Mouse (Mus musculus) gastrocnemius, postnatal 25 days (tissue): ENCODE data around the gene Chat. TPM values are rescaled to one million over a fixed set of nuclear protein-coding genes. Genes with fewer than 3 reads are reported as not detected.
"Not testable (repeated sequence)": the region's sequence is repeated elsewhere in the genome, so short reads cannot be mapped to it uniquely, and the experiment has no call there.

Source experiments
- DNase-seq: peaks from one replicate; pipeline ENCODE4 v3.0.0; 2022
- total RNA-seq, 2 experiments: library from RNA; stranded (reverse); gene quantifications; 1 replicate in 1 of 2; 2 replicates in 1 of 2; pipeline ENCODE4 v1.2.3; 2021

Gene Chat
- total RNA-seq, 2 experiments from 2014 or later = not detected

DNA sequence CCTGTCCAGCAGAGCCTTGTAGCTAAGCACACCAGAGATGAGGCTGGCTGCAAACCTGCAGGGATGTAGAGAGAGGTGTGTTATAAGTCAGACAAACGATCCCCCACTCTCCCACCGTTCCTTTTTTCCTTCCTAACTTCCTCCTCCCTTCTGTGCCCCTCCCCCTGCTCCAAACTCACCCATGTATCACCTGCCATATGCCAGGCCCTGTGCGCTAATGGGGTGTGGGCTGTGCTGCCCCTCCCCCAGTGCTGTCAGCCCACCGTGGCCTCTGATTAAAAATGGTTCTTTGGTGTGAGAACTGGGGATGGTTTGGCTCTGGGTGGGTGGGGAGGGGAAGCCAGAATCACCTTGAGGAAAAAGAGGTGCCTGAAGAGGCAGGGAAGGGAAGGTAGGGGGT is 13.2 kb downstream of the Chat start:
- no peak for DNase-seq

DNA sequence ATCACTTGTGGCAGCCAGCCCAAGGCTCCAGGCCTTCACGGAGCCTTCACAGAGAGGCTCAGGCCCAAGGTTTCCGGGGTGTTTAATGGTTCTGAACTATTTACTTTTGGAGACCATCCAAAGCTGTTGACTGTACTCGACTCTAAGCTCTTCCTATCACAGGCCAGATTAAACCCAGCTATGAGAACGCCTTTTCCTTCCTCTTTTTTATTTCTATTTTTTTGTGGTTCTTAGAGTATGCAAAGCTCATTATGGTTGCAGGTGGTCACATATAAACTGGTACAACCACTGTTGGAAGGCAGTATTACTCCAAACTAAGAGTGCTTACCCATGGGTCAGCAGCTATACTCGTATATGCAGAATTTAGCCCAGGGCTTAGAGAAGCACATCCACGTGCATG is 18.8 kb downstream of the Chat start:
- no peak for DNase-seq

DNA sequence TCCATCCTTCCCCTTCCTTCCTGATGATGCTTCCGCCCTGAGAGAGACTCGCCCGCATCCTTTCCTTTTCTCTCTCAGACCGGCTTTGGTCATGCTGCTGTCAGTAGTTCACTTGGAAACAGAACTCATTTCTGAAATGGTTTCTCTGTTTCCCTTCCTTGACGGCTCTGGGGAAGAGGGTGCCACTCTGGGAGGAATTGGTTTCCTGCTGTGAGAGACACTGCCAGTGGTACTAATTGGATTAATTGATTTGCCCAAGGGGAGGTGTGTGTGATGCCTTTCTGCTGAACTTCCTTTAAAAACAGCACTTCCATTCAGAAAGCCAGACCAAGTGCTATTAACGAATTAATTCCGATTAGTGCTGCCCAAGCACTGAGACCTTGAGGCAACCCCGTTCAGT is 22.3 kb downstream of the Chat start:
- DNase-seq = no peak

DNA sequence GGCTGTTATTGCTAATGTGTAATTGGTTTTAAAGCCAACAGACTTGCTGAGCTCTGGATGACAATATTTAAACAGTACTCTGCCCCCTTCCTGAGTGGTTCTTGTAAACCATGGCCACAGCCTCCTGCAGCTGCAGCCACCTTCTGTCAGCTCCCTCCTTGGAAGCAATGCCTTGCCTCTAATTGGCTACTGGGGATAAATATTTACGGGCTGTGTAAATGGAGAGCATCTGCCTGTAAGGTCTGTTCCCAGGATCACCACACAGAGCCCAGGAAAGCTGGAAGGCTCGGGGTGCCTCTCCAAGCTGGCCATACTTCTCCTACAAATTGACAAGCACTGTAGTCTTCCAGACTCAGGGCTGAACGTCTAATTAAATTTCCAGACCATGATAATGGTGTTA is 26.0 kb downstream of the Chat start:
- DNase-seq = no peak

DNA sequence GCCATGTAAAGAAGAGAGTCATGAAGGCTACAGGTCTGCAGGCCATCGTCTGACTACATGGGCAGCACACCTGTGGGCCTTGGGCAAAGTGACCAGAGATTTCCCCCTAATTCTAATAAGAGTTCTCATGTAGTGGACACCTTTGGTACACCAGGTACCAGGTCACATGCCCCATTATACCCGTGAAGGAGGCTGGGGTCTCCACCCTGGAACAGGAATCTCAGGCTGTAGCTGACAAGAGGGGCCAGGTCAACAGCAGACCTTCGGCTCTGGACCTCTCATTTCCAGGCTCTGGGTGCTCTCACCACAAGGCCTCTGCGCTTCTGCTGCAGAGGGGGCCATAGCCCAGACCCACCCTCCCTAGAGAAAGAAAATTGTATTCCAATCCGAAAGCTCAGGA is 26.5 kb downstream of the Chat start:
- DNase-seq = no peak

DNA sequence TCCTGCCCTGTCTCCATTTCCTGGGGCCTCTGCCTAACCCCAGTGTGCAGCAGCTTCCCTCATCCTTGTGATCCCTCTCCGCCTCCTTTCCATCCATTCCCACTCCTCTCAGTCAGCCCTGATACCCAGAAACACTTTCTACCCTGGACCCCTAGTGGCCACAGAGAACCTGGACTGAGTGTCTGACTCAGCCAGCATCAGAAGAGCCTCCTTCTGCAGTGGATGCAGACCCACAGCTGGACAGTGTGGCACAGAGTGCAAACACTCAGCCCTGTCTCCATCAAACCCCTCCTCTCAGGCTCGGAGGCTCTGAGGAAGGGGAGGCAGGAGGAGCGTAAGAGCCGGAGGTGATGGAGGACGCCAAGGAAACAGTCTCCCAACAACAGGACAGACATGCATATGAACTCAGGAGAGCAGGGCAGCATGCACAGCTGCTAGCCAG is 28.4 kb downstream of the Chat start:
- DNase-seq = no peak

DNA sequence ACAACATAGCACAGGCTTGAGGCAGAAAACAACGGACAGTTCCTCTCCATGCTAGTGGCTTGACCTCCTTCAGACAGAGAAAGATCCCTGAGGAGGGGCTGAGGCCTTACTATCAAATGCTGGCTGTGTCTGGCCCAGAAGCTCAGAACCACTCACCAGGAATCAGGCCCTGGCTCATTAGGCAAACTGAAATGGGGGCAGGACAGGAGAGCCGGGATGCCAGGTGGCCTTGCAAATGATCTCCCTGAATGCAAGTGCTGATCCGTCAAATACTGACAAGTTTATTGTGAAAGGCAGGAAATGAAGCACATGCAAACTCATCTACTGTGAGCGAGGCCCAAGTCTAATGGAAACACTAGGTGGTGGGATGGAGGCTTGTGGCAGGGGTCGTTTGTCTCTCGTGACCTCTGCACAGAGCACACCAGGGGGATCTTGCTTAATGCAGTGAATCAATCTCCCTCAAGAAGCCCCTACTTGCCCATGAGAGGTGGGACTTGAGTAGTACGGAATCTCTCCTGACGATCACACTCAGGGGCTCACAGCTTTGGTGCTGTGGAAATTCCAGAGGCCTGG is 36.7 kb downstream of the Chat start:
- no peak for DNase-seq

DNA sequence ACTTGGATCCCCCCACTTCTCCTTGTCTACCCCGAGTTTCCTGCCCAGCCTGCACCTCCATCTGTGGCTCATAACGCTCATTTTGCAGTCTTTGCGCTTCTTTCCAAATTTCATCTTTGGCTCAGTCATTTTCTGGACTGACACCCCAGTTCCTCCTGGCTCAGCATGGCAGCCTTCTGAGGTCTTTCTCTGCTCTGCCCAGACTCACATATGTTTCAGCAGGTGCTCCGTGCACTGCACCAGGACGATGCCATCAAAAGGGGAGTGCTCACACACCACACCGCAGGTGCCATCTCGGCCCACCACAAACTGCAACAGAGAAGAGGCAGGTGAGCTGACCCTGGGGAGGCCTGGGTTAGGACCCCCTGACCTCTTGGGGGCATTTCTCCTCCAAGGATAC is 41.8 kb downstream of the Chat start:
- no peak for DNase-seq

DNA sequence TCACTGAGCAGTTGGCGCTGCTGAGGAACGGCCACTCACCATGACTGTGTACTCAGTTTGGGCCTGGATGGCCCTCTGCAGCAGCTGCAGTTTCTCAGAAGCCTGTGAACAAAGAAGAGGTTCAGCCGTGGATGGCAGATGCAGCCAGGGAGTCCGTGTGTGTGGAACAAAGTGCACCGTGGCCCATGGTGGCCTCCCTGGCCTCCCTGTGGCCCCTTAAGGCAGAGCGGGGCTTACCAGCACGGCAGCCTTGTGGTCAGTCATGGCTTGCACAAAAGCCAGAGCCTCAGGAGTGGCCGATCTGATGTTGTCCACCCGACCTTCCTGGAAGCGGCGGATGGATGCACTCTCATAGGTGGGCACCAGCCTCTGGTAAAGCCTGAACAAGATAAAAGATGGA is 47.0 kb downstream of the Chat start:
- no peak for DNase-seq

DNA sequence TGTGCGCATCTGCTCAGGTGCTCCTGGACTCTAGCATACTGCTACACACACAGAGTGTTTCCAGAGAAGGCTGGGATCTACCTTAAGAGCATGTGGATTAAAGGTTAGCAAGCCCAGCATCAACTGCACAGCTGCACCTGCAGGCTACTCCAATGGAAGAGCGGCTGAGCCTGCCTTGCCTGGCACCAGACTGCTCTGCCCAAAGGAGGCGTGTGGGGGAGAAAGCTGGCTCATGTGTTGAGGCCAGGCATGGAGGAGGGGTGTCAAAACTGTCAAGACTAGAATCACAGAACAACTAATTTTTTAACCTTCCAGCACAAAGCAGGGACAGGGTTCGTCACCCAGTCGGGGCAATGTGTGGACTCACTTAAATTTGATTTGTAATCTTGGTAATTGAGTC is 53.7 kb downstream of the Chat start:
- no peak for DNase-seq

DNA sequence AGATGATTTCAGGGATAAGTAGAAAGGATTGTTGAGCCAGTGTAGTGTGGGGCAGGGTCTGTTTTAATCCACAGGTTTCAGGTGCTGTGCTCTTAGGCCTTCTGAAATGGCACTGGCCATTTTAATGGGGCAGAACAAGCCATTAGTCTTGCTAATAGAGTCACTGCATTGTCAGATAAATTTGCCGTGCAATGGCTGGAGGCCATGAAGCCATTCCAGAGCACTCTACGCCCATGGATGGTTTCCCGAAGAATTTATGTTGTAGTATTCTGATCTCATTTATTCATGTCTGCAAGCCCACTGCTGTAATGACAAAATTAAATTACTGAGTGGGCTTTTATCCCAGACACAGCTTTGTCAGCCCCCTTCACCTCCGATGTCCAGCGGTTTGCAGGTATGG is 55.7 kb downstream of the Chat start:
- no peak for DNase-seq

DNA sequence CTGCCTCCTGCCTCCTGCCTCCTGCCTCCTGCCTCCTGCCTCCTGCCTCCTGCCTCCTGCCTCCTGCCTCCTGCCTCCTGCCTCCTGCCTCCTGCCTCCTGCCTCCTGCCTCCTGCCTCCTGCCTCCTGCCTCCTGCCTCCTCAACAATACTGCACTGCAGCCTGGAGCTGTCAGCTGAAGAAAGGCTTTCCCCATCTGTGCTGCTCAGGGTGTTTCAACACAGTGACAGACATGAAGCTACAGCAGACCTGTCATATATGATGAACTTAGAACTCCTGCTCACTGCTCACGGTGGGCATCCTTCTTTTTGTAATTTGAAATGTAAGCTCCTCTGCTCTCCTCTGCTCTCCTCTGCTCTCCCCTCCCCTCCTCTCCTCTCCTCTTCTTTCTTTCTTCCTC is 60.4 kb downstream of the Chat start:
- DNase-seq = not testable (repeated sequence)

DNA sequence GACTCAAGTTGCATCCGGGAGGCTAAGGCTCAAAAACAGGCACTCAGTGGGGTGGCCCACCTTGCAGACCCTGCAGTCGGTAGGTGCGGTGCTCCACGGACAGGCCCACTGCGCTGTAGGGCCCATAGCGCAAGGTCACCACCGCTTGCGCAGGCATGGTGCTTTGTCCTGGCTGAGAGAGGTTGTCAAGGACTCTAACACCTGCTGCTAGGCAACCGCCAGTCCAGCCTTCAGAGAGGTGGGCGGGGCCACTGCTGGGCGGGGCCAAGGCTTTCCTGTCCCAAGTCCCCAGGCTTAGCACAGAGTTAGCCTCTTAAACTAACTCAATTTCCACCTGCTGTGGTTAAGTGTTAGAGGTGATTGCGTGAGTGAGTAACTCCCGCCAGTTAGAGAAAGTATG is 77.6 kb downstream of the Chat start, which contains the start of gene 1700024G13Rik:
1700024G13Rik (minus strand) TSS at position 196 of the 400 bp plus-strand sequence.
- no peak for DNase-seq

DNA sequence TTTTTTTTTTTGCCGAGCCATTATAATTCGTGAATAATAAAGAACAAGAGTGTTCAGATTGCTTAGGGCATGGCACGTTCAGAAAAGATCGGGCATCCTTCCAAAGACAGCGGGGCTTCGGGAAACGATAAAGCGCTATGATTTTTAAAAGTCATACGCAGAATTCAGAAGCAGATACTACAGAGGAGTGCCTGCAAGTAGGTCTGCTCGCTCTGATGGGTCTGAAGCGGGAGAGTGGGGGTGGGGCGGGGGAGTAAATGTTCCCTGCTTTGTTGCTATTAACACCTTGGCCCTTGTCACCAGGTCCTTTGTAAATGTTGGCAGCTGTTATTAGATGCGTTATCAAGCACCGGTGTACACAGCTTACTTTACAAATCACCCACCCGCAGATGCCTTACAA is 84.2 kb downstream of the Chat start:
- no peak for DNase-seq

DNA sequence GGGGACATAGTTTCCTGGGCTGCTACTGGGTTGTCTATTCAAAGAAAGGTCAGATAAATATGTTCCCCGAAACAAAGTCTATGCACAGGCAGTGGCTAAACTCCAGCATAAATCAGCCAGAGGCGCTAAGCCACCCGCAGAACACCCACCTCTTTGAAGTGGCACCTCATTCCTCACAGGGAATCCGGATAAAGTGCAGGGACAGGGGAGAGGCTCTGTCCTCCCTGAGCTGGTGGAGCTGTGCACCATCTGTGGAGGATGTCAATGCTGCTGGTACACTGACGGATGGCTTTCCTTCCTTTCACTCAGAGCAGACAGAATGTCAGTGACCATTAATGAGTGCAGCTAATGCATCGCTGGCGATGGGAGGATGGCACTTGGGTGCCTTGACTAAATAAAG is 84.7 kb downstream of the Chat start:
- DNase-seq = no peak

DNA sequence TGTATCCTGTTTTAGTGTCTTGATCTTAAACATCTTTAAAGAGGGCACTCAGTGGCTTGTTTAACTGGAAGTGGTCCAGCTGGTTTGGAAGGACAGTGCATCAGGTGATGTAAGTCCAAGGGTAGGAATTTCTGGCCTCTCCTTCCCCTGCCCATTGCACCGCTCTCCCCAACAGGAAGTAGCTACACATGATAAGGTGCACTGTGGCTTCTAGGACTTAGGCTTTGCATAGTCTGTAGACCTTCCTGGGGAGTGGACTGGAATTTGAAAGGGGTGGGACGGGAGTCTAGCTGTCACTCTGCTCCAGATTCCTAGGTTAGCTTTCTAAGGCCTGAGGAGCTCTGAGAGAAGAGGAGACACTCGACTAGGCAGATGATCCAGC is 85.7 kb downstream of the Chat start:
- no peak for DNase-seq

DNA sequence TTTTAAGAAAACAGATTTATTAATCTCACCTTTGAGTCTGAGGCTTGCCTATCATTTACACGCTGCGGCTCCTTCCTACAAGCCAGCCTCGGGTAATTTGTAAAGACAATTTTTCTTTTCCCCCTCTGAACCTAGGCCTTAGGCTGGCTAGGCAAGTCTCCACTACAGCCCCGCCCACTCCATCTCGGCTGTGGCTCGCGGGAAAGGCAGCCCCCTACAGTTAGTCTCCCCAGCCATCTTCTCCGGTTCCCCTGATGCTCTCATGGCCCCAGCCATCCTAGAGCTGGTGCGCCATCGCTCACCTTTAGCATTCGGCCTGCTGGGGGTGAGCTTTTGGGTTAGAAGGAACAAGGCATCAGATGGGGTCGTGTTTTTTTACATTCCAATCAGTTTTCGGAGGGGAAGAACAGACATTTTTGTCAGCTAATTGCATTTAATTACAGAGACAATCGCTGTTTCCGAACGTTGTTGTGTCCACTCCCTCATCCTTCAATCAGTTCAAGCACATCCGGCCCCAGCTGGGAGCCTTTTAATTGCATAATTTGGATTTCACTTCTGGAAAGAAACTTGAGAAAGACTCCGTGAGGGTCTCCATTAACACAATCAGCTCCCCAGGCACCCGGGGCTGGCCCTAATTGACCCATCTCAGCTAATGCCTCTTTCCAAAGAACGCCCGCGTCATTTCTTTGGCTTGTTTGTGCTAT is 86.2 kb downstream of the Chat start:
- DNase-seq = no peak

DNA sequence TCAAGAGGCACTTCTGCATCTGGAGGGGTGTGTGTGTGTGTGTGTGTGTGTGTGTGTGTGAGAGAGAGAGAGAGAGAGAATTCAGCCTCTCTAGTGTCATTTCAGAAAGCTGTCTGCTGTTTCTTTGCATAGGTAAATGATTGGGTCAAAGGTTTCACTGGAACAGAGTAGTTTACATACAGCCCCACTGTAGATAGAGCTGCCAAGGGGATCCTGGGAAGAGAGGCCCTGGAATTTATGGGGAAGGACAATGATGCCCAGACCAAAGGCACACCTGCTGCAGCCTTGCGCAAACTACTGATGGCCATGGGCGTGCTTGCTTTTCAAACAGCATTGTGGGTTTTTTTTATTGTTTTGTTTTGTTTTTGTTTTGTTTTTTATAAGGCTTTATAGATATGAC is 93.3 kb downstream of the Chat start:
- DNase-seq = no peak

DNA sequence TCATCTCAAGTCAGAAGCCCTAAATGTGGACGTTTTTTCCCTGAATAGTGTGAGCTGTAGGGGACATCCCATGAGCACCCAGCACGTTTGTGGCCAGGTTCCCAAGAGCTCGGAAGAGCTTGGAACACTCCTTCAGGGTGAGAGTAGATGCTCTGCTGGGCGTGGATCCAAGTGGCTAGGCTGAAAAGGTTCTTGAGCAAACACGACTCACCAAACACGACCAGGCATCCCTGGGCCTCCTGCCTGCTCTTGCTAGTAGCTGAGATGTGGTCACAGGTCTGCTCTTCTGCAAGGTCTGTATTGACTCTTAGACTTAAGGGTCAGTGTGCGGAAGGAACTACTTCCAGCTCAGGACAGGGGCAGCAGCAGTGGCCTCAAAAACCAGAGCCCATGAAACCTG is 96.0 kb downstream of the Chat start:
- DNase-seq = no peak

DNA sequence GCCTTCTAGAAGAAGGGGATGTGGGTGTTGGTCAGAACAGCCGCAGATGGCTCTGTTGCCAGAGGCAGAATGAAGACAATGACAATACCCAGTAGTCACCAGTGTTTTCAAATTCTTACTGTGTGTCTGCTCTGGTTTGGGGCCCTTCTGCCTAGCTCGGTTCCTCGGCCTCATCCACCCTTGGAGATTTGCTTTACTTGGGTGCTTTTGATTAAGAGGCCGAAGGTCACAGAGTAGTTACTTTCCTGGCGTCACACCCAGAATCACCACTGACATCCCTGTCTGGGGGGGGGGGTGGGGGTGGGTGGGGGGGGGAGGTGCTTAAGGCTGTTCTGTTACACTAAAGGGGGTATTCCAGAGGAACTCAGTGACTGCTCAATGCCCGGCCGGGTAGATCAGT is 101.4 kb downstream of the Chat start:
- DNase-seq = no peak
